Mouse (Mus musculus): ENCODE data around the gene Wdr6.

The Wdr6 gene

GRCm38 (mm10) chr9:108587571-108588180 is 9.1 kb upstream of the Wdr6 start:
- DNase-seq (ENCODE audit: low read depth, low spot score): no peak
- no peaks in the 10 kb centered on the region for H3K36me3 ChIP-seq (ENCODE audit: control insufficient read depth, insufficient read depth, low read length, poor library complexity, severe bottlenecking)
- H3K27me3 ChIP-seq (ENCODE audit: control insufficient read depth, insufficient read depth, low read length, poor library complexity, severe bottlenecking): no peaks in the 10 kb centered on the region

- Histone ChIP-seq H3K27me3 (ENCODE audit: control insufficient read depth, insufficient read depth, low read length, poor library complexity, severe bottlenecking) (no peaks in the 10 kb centered on the region), H3K36me3 (ENCODE audit: control insufficient read depth, insufficient read depth, low read length, poor library complexity, severe bottlenecking) (no peaks in the 10 kb centered on the region; the same call in 1 of the 2 replicates)
- DNase-seq (ENCODE audit: low read depth, low spot score): no peak
Observed at GRCm38 (mm10) chr9:108579344-108579690, 778 bp upstream of the Wdr6 start.

GRCm38 (mm10) chr9:108577934-108578544 is 500 bp downstream of the Wdr6 start:
- DNase-seq (ENCODE audit: low read depth, low spot score): peak; percentile 45
- Histone ChIP-seq H3K36me3 (ENCODE audit: control insufficient read depth, insufficient read depth, low read length, poor library complexity, severe bottlenecking) (peaks cover 3% of the 10 kb centered on the region), H3K27me3 (ENCODE audit: control insufficient read depth, insufficient read depth, low read length, poor library complexity, severe bottlenecking) (no peaks in the 10 kb centered on the region)

- H3K27me3 ChIP-seq (ENCODE audit: control insufficient read depth, insufficient read depth, low read length, poor library complexity, severe bottlenecking): no peaks in the 10 kb centered on the region
- H3K36me3 ChIP-seq (ENCODE audit: control insufficient read depth, insufficient read depth, low read length, poor library complexity, severe bottlenecking): peaks cover 7% of the 10 kb centered on the region
- DNase-seq (ENCODE audit: low read depth, low spot score): no peak
Observed at GRCm38 (mm10) chr9:108577025-108577424, 1.5 kb downstream of the Wdr6 start.

- no peak for DNase-seq (ENCODE audit: low read depth, low spot score)
- H3K36me3 ChIP-seq (ENCODE audit: control insufficient read depth, insufficient read depth, low read length, poor library complexity, severe bottlenecking): peaks cover 7% of the 10 kb centered on the region
- no peaks in the 10 kb centered on the region for H3K27me3 ChIP-seq (ENCODE audit: control insufficient read depth, insufficient read depth, low read length, poor library complexity, severe bottlenecking)
Observed at GRCm38 (mm10) chr9:108575321-108576297, 2.9 kb downstream of the Wdr6 start.

GRCm38 (mm10) chr9:108574921-108575320 is 3.6 kb downstream of the Wdr6 start:
- H3K27me3 ChIP-seq (ENCODE audit: control insufficient read depth, insufficient read depth, low read length, poor library complexity, severe bottlenecking): no peaks in the 10 kb centered on the region
- peaks cover 7% of the 10 kb centered on the region for H3K36me3 ChIP-seq (ENCODE audit: control insufficient read depth, insufficient read depth, low read length, poor library complexity, severe bottlenecking)
- no peak for DNase-seq (ENCODE audit: low read depth, low spot score)

- Histone ChIP-seq H3K27me3 (ENCODE audit: control insufficient read depth, insufficient read depth, low read length, poor library complexity, severe bottlenecking) (no peaks in the 10 kb centered on the region), H3K36me3 (ENCODE audit: control insufficient read depth, insufficient read depth, low read length, poor library complexity, severe bottlenecking) (peaks cover 7% of the 10 kb centered on the region)
- peak; percentile 76 for DNase-seq (ENCODE audit: low read depth, low spot score)
Observed at GRCm38 (mm10) chr9:108573774-108574690, 4.5 kb downstream of the Wdr6 start.

GRCm38 (mm10) chr9:108572321-108572720 is 6.2 kb downstream of the Wdr6 start:
- no peak for DNase-seq (ENCODE audit: low read depth, low spot score)
- H3K27me3 ChIP-seq (ENCODE audit: control insufficient read depth, insufficient read depth, low read length, poor library complexity, severe bottlenecking): no peaks in the 10 kb centered on the region
- H3K36me3 ChIP-seq (ENCODE audit: control insufficient read depth, insufficient read depth, low read length, poor library complexity, severe bottlenecking): peaks cover 7% of the 10 kb centered on the region

- H3K36me3 ChIP-seq (ENCODE audit: control insufficient read depth, insufficient read depth, low read length, poor library complexity, severe bottlenecking): peaks cover 7% of the 10 kb centered on the region
- H3K27me3 ChIP-seq (ENCODE audit: control insufficient read depth, insufficient read depth, low read length, poor library complexity, severe bottlenecking): no peaks in the 10 kb centered on the region
- DNase-seq (ENCODE audit: low read depth, low spot score): no peak
Observed at GRCm38 (mm10) chr9:108571401-108571973, 7.1 kb downstream of the Wdr6 start.

- DNase-seq (ENCODE audit: low read depth, low spot score): peak; percentile 89
- no peaks in the 10 kb centered on the region for H3K27me3 ChIP-seq (ENCODE audit: control insufficient read depth, insufficient read depth, low read length, poor library complexity, severe bottlenecking)
- peaks cover 7% of the 10 kb centered on the region for H3K36me3 ChIP-seq (ENCODE audit: control insufficient read depth, insufficient read depth, low read length, poor library complexity, severe bottlenecking)
Observed at GRCm38 (mm10) chr9:108570207-108570896, 8.2 kb downstream of the Wdr6 start.

- Histone ChIP-seq H3K36me3 (ENCODE audit: control insufficient read depth, insufficient read depth, low read length, poor library complexity, severe bottlenecking) (peaks cover 7% of the 10 kb centered on the region), H3K27me3 (ENCODE audit: control insufficient read depth, insufficient read depth, low read length, poor library complexity, severe bottlenecking) (no peaks in the 10 kb centered on the region)
- peak; percentile 92 for DNase-seq (ENCODE audit: low read depth, low spot score)
Observed at GRCm38 (mm10) chr9:108569381-108570206, 8.9 kb downstream of the Wdr6 start, which contains the start of gene Dalrd3. Dalrd3 (plus strand) TSS chr9:108569886.

GRCm38 (mm10) chr9:108568511-108568921 is 10.0 kb downstream of the Wdr6 start:
- H3K27me3 ChIP-seq (ENCODE audit: control insufficient read depth, insufficient read depth, low read length, poor library complexity, severe bottlenecking): no peaks in the 10 kb centered on the region
- peaks cover 9% of the 10 kb centered on the region for H3K36me3 ChIP-seq (ENCODE audit: control insufficient read depth, insufficient read depth, low read length, poor library complexity, severe bottlenecking)
- DNase-seq (ENCODE audit: low read depth, low spot score): peak; percentile 31

GRCm38 (mm10) chr9:108567931-108568419 is 10.6 kb downstream of the Wdr6 start:
- peak; percentile 37 for DNase-seq (ENCODE audit: low read depth, low spot score)
- no peaks in the 10 kb centered on the region for H3K27me3 ChIP-seq (ENCODE audit: control insufficient read depth, insufficient read depth, low read length, poor library complexity, severe bottlenecking)
- peaks cover 9% of the 10 kb centered on the region for H3K36me3 ChIP-seq (ENCODE audit: control insufficient read depth, insufficient read depth, low read length, poor library complexity, severe bottlenecking)

Data from splenic B cell, adult 2 months (primary cell).